Mouse (Mus musculus): ENCODE data around the gene Irf6. TPM values are rescaled to one million over a fixed set of nuclear protein-coding genes. Genes with fewer than 3 reads are reported as not detected.

Irf6 gene
- total RNA-seq, 2 experiments from 2014 or later = 0.33 to 0.39 TPM

DNA sequence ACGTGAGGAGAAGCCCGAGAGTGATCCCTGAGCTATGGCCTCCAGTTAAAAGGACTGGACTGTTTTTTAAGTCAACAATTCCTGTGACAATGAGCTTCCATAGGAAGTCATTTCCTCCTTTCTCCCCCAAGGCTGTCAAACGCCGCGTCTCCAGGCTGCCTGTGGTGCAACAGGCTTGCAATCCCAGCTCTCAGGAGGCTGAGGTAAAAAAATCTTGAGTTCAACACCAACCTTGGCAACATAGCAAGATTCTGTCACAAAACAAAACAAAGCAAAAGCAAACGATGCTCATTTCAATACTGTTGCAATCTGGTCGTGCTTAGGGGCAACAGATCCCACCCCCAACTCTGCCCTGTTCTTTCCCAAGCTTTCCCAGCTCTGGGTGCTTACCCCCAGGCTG, 14.8 kb upstream of the Irf6 start:
- no peak for DNase-seq
- no peak overlapping the region for H3K4me3 ChIP-seq
- no peak overlapping the region for H3K27ac ChIP-seq
- no peak for TF ChIP-seq CTCF (IDR thresholded peaks at IDR 0.05)
- intact Hi-C loops (cut with DNase I) = no loop called here

DNA sequence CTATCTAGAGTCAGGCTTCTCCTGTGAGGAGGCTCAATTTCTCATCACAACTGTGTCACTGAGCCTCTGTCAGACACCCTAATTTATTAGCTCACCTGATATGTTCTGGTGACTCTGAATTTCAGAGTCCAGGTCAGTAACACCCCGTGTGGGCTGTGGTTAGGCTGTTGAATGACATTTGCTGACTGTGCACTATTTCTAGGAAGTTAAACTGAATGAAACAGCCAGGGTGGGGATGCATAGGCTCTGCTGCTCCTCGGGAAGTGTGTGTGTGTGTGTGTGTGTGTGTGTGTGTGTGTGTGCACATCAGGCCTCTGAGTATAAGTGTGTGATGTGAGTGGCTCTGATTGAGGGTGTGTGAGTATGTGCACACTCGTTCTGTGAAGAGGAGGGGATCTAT, 14.2 kb upstream of the Irf6 start:
- H3K4me3 ChIP-seq = no peak overlapping the region
- intact Hi-C loops (cut with DNase I) = no loop called here
- TF ChIP-seq CTCF (IDR thresholded peaks at IDR 0.05) = no peak
- DNase-seq = no peak
- no peak overlapping the region for H3K27ac ChIP-seq

DNA sequence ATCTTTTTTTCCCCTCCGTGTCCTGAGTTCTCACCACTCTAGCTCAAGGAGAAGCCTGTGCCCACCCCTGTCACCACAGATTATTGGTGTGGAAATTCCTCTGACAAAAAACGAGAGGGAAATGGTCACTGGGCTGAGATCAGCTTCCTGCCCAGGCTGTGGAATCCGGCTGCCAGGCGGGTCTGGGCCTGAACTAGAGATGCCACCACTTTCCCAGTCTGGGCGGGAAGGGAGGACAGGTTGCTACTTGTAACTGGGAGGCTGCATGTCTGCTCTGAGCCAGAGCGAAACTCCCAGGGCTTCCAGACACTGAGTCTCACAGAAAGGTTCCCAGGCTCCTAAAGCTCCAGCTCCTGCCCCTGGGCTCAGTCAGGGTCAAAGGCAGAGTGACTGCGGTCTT, 11.8 kb upstream of the Irf6 start:
- intact Hi-C loops (cut with DNase I) = no loop called here
- Histone ChIP-seq H3K27ac (no peak overlapping the region), H3K4me3 (no peak overlapping the region)
- DNase-seq = no peak
- TF ChIP-seq CTCF (IDR thresholded peaks at IDR 0.05) = no peak

DNA sequence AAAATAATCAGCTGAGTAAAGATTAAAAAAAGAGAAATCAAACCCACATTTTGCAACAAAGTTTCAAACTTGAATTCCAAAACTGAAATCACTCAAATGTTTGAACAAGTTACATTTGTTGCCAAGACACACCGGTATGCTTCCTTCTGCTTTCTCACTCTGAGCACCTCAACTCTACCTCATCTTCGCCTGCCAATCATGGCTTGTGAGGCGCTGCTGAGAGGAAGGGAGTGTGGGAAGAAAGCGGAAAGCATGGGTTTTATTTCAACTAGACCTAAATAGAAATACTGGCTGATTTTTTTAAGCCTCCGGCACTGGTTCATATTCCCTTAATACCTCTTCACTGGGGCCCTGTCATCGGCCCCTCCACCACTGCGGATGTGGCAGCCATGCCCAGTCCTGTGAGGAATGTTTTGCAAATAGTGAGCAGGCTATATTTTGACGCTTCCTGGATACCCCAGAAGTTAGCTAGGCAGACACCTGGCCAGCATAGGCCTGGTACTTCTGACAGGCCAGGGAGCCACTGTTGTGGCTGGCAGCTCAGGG, 10.3 kb upstream of the Irf6 start:
- no peak for TF ChIP-seq CTCF (IDR thresholded peaks at IDR 0.05)
- H3K27ac ChIP-seq = no peak overlapping the region
- H3K4me3 ChIP-seq = no peak overlapping the region
- intact Hi-C loops (cut with DNase I) = no loop called here
- no peak for DNase-seq

GRCm38 (mm10) chr1:193144516-193144915, 8.4 kb upstream of the Irf6 start:
- Histone ChIP-seq H3K4me3 (no peak overlapping the region), H3K27ac (no peak overlapping the region)
- no peak for DNase-seq
- no peak for TF ChIP-seq CTCF (IDR thresholded peaks at IDR 0.05)
- intact Hi-C loops (cut with DNase I) = no loop called here

DNA sequence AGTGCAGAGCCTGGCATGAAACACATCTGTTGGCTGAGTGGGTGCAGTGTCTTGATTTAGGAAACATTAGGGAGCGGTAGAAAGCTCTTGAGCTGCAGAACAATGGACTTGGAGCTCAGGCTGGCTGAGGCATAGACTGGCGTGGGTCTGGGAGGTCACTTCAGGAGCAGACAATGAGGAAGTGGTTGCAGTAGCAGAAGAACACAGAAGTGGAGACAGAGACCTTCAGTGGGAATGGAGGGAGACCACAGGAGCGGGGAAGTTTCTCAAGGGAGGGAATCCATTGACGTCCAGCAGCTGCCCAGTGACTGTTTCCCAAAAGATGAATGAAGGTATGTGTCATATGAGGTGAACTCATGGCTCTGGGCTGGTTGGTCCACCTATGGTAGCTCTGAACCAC, 7.8 kb upstream of the Irf6 start:
- no peak for DNase-seq
- Histone ChIP-seq H3K4me3 (no peak overlapping the region), H3K27ac (no peak overlapping the region)
- intact Hi-C loops (cut with DNase I) = no loop called here
- TF ChIP-seq CTCF (IDR thresholded peaks at IDR 0.05) = no peak

- DNase-seq = no peak
- H3K27ac ChIP-seq = no peak overlapping the region
- no peak for TF ChIP-seq CTCF (IDR thresholded peaks at IDR 0.05)
- intact Hi-C loops (cut with DNase I) = no loop called here
- no peak overlapping the region for H3K4me3 ChIP-seq
These were observed 6.5 kb upstream of the Irf6 start for GRCm38 (mm10) chr1:193146416-193146815.

- no peak for TF ChIP-seq CTCF (IDR thresholded peaks at IDR 0.05)
- Histone ChIP-seq H3K27ac (no peak overlapping the region), H3K4me3 (no peak overlapping the region)
- no peak for DNase-seq
- intact Hi-C loops (cut with DNase I) = no loop called here
These were observed 3.7 kb upstream of the Irf6 start for GRCm38 (mm10) chr1:193149231-193149630.

DNA sequence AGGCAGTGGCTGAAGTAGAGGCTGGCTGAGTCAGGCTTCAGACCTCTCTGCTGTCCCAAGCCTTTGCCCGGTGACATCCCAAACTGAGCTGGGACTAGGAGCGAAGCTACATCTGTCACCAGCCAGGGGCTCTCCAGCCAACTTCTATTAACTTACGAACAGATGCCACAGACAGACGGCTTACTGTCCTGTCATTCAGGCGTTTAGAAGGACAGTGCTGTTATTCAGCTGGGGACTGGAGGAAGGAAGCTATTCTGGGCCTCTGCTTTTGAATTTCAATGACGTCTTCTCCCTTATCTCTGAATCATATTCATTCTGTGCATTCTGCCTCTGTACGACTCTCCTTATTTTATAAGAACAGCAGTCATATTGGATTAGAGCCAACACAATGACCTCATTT, 1.8 kb upstream of the Irf6 start:
- intact Hi-C loops (cut with DNase I) = no loop called here
- Histone ChIP-seq H3K4me3 (no peak overlapping the region), H3K27ac (no peak overlapping the region)
- no peak for TF ChIP-seq CTCF (IDR thresholded peaks at IDR 0.05)
- DNase-seq = no peak

DNA sequence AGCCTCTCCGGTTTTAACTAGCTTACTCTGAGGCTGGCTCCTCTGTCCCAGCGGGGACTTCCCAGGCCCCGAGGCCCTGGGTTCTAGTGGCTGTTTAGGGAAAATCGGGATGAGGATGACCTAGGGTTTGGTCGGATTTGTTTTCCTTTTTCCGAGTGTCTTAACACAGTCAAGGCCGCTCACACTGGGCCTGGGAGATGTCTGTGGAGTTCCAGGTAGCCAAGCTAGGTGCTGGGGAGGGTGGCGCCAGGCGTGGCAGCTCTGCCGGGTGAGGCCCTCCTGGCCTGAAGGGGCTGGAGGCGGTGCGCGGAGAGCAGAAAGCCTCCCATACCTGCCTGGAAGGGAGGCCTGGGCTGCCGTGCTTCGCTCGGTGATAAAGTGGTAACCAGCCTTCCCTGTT, 650 bp downstream of the Irf6 start:
- H3K27ac ChIP-seq = no peak overlapping the region
- H3K4me3 ChIP-seq = peak overlapping the region; percentile 60
- no peak for TF ChIP-seq CTCF (IDR thresholded peaks at IDR 0.05)
- intact Hi-C loops (cut with DNase I) = no loop called here
- DNase-seq = no peak

DNA sequence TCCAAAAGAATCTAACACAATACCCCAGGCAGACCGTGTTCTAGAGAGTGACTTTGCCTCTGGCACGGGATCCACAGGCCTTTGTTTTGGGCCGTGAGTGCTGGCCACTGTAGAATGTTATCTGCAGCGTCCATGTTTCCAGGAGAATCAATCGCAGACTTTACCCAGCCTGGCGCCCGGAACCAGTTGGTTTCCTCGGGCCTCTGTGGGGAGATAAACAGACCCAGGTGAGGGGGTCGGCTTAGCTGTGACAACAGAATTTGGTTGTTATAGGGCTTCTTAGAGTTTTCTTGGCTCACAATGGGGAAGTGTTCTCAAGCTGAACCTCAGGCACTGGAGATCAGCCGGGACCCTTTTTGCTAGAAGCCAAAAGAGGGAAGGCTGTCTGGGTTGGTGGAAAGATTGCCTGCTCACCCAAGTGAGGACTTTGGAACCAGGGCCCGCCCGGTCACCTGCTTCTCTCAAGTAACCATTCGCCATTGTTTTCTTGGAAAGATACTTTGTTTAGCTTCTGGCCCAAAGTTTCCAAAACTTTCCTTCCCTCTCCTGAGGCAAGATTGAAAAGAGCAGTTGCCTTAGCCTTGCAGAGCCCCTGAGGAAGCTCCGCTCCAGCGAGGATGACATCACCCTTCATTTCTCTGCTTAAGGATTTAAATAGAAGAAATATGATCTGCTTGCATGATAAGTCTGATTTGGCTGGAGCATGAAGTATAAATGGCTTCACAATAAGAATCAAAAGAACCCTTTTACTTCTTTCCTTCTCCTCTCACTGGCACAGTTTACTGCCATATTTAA, 3.6 kb downstream of the Irf6 start:
- intact Hi-C loops (cut with DNase I) = no loop called here
- TF ChIP-seq CTCF (IDR thresholded peaks at IDR 0.05) = no peak
- no peak overlapping the region; the same call in 1 of the 2 replicates for H3K27ac ChIP-seq
- no peak for DNase-seq
- peak overlapping the region; percentile 37 for H3K4me3 ChIP-seq

DNA sequence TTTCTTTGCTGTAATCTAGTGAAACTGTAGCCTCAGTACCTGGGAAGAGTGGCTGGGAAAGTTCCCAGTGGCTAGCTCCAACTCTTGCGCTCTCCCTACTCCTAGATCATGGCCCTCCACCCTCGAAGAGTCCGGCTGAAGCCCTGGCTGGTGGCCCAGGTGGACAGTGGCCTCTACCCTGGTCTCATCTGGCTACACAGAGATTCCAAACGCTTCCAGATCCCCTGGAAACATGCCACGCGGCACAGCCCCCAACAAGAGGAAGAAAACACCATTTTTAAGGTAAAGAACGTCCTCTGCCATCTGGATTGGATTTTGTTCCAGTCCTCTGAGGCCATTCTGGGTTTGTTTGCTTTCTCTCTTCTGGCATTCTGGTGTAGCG, 4.2 kb downstream of the Irf6 start:
- no peak for TF ChIP-seq CTCF (IDR thresholded peaks at IDR 0.05)
- Histone ChIP-seq H3K4me3 (peak overlapping the region; percentile 37), H3K27ac (no peak overlapping the region)
- intact Hi-C loops (cut with DNase I) = no loop called here
- DNase-seq = no peak

GRCm38 (mm10) chr1:193159163-193159562, 6.3 kb downstream of the Irf6 start:
- intact Hi-C loops (cut with DNase I) = no loop called here
- no peak for DNase-seq
- Histone ChIP-seq H3K27ac (no peak overlapping the region), H3K4me3 (no peak overlapping the region)
- TF ChIP-seq CTCF (IDR thresholded peaks at IDR 0.05) = no peak

GRCm38 (mm10) chr1:193159613-193160012, 6.7 kb downstream of the Irf6 start:
- DNase-seq = no peak
- no peak overlapping the region for H3K27ac ChIP-seq
- no peak overlapping the region for H3K4me3 ChIP-seq
- no peak for TF ChIP-seq CTCF (IDR thresholded peaks at IDR 0.05)
- intact Hi-C loops (cut with DNase I) = no loop called here
